Mouse (Mus musculus) embryonic stem cell, embryonic (primary cell): ENCODE data around the gene Dus3l.

Experiments used
- CTCF ChIA-PET, 4 experiments: fragments of 300-600 bp in 2 of 4; fragments of 350-600 bp in 2 of 4; sonication (Branson Sonifier 250); formaldehyde crosslinking; loops; one replicate each; lab custom pipeline; 2022; ENCODE audit warnings: inconsistent platforms in 2 of 4; lab: Charles Lee
- POLR2A ChIA-PET, 4 experiments: fragments of 300-600 bp in 2 of 4; fragments of 350-600 bp in 2 of 4; sonication (Branson Sonifier 250); formaldehyde crosslinking; loops; one replicate each; lab custom pipeline; 2022; ENCODE audit warnings: antibody characterized with exemption in 4 of 4, inconsistent platforms in 1 of 4; lab: Charles Lee

Gene Dus3l

GRCm38 (mm10) chr17:56764474-56765354 lies at the start of gene Dus3l:
TSS of gene Dus3l (plus strand) at chr17:56764757.
- ChIA-PET POLR2A (interaction anchor here (0.5 to 5.0 kb wide), 122 partner anchors 9 to 686 kb away, joined by 3 to 48 read pairs (median 4); partner anchors contain the start of genes Rpl36 (in 3 of the 4), Clpp (in 2 of the 4), Gm17949 (in 2 of the 4) and Gtf2f1 (in 2 of the 4)), CTCF (interaction anchor here in 3 of 4 experiments (0.6 to 2.9 kb wide), 19 partner anchors 9 to 332 kb away, joined by 3 to 9 read pairs (median 4); partner anchors contain the start of genes Alkbh7 (in 1 of the 3), Clpp (in 1 of the 3) and Mllt1 (in 1 of the 3))

- POLR2A ChIA-PET = interaction anchor here in 3 of 4 experiments (0.5 to 8.0 kb wide), 27 partner anchors 7 to 316 kb away, joined by 3 to 100 read pairs (median 13); partner anchors contain the start of genes Catsperd (in 2 of the 3), Lonp1 (in 2 of the 3), Ranbp3 (in 2 of the 3) and Rpl36 (in 2 of the 3)
- CTCF ChIA-PET = interaction anchor here in 2 of 4 experiments (1.0 to 1.2 kb wide), 2 partner anchors 33 to 42 kb away, joined by 3 to 4 read pairs; partner anchors contain the start of gene Ranbp3 (in 1 of the 2)
These were observed 49.2 kb upstream of the Dus3l start for GRCm38 (mm10) chr17:56715360-56715759.

DNA sequence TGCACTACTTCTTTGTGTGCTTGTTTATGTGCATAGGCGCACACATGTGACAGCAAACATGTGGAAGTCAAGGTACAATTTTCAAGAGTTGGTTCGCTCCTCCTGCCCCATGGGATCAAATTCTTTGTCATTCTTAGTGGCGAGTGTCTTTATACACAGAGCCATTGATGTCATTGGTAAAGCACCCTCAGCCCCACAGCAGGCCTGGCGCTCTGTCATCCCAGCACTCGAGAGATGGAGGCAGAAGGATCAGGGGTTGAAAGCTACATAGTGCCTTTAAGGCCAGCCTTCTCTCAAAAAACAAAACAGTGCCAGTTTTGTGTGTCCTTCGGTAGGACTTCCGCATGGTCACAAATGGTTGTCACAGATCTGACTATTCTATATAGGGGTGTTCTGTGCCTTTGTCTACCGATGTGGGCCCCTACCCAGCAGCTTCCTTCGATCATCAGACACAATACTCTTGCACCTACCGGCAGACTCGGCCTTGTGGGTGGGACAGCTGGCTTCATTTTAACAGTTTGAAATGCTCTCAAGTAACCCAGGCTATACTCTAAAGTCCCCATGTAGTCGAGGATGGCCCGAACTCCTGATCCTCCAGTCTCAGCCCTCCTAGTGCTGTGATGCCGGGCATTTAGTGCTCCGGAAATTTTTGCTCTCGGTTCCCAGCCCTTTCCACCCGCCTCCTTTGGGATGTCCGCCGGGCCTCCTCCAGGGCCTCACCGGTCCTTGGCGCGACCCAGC lies 48.5 kb upstream of the Dus3l start:
- POLR2A ChIA-PET = interaction anchor here in 3 of 4 experiments (0.5 to 8.0 kb wide), 94 partner anchors 8 to 637 kb away, joined by 3 to 100 read pairs (median 5); partner anchors contain the start of genes Lonp1 (in 3 of the 3), Ranbp3 (in 3 of the 3), Catsperd (in 2 of the 3) and Dus3l (in 2 of the 3)
- CTCF ChIA-PET = interaction anchor here in 3 of 4 experiments (0.6 to 1.3 kb wide), 8 partner anchors 21 to 281 kb away, joined by 3 to 5 read pairs (median 3); partner anchors contain the start of genes Alkbh7 (in 1 of the 3) and Ranbp3 (in 1 of the 3)

DNA sequence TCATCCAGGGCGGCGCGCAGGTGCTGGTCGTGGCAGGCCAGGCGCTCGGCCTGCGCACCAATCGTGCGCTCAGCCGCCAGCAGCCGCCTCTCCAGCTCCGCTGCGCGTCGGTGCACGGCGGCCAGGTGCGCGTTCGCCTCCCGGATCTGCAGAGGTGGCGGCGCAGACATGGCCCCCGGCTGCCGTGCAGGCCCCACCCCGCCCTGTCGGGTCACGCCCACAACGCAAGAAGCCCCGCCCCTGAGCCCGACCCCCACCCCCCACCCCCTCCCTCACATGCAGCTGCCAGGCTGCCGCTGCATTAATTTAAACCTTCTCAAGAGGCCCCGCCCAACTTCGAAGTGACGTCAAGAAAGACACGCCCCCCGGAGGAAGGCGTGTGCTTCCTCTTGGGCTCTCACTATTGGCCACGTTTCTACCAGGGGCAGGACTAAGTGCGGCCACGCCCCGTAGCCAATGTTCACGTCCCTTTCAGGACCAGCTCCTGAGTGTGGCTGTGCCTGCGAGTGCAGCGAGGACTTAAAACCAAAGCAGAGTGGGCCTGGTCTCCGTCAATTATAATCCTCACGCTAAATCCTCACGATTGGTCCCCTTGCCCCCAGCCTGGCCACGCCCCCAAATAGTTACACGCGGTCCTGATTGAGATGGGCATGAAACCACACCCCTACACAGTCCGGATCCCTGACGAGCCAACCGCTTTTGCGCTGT lies 47.7 kb upstream of the Dus3l start:
- POLR2A ChIA-PET = interaction anchor here (0.5 to 8.0 kb wide), 105 partner anchors 7 to 677 kb away, joined by 3 to 100 read pairs (median 5); partner anchors contain the start of genes Ranbp3 (in 4 of the 4), Lonp1 (in 3 of the 4), Catsperd (in 2 of the 4) and Dus3l (in 2 of the 4)
- CTCF ChIA-PET = interaction anchor here in 3 of 4 experiments (0.6 to 1.3 kb wide), 11 partner anchors 20 to 280 kb away, joined by 3 to 7 read pairs (median 3); partner anchors contain the start of genes Alkbh7 (in 1 of the 3), Catsperd (in 1 of the 3), Lonp1 (in 1 of the 3) and Ranbp3 (in 1 of the 3)

DNA sequence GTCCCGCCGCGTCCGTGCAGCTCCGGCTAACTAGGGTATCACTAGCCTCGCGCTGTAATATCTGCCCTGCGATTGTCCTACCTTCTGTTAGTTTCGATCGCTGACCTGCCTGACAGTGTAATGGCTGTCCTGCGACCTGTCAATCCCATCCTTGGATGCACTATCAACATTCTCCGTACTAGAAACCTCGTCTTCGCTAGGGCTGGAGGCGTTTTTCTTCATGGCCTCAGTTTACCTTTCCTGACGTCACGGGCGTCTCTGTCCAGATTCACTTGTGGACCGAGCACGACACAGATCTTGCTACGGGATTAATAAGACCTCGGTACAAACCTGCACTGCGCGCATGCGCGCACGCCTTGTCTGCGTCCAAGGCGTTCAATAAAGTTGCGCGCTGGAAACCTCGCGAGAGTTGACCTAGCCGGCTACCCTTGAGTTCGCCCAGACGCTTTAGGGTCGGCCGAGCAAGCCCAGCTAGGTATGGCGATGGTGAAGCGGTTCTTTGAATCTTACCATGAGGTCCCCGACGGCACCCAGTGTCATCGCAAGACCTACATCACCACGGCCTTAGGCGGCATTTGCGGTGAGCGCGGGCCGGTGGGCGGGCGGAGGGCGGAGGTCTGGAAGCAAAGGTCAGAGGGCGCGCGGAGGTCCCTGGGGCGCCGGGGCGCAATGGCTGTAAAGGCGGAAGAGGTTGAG lies 47.0 kb upstream of the Dus3l start, which contains the start of the genes Ndufa11 and Vmac:
Gene Ndufa11, plus strand, starts transcription at position 405 of the 696 bp plus-strand sequence.
Gene Vmac, minus strand, starts transcription at position 660 of the 696 bp plus-strand sequence.
- CTCF ChIA-PET = interaction anchor here in 3 of 4 experiments (0.6 to 1.3 kb wide), 8 partner anchors 19 to 599 kb away, joined by 3 to 7 read pairs (median 4); partner anchors contain the start of genes Catsperd (in 1 of the 3) and Lonp1 (in 1 of the 3)

GRCm38 (mm10) chr17:56722441-56722840 lies 42.1 kb upstream of the Dus3l start:
- POLR2A ChIA-PET = interaction anchor here in 3 of 4 experiments (0.5 to 8.0 kb wide), 8 partner anchors 9 to 111 kb away, joined by 3 to 100 read pairs (median 3); no protein-coding TSS in a partner anchor
- CTCF ChIA-PET = interaction anchor here (0.6 to 1.0 kb wide), 4 partner anchors 13 to 417 kb away, joined by 3 to 6 read pairs (median 3); partner anchors contain the start of gene Nrtn (in 1 of the 4)

More for the DNA sequence above, 47.0 kb upstream of the Dus3l start, which contains the start of the genes Ndufa11 and Vmac:
- POLR2A ChIA-PET = interaction anchor here (0.5 to 8.0 kb wide), 81 partner anchors 8 to 1273 kb away, joined by 3 to 100 read pairs (median 5); partner anchors contain the start of genes Ranbp3 (in 4 of the 4), Dus3l (in 2 of the 4), Lonp1 (in 2 of the 4) and Nrtn (in 2 of the 4)

DNA sequence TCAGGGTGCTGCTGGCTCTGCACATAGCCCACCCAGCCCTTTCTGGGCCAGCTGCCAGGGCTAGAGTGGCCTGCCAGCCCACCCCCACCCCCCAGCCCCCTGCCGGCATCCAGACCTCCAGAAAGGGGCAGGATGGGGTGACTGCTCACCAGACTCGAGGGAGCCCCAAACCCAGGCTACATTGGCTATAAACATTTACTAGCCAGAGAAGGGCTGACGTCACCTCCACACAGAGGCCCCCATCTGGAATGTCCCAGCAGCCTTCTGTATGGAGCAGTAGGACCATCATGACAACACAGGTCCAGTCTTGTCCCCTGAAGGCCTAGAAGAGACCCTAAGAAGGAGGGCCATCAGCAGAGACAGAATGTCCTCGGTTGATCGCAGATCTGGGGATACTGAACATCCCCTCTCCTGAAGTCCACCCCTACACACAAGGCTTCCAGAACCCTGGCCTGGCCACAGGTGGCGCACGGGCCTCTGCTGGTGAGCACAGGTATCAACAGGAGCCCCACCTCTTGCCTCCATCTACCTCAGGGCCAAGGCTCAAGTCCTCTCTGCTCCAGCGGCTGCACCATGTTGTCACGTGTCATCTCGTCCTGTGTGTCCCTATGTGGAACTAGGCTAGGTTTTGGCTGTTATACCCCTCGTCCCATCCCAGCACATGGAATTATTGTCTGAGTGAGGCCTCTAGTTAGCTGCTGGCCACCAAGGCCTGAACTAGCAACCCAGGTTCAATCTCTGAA lies 41.0 kb upstream of the Dus3l start:
- CTCF ChIA-PET = no interaction called here
- POLR2A ChIA-PET = interaction anchor here in 2 of 4 experiments (0.9 to 8.0 kb wide), 10 partner anchors 12 to 150 kb away, joined by 3 to 100 read pairs (median 4); partner anchors contain the start of gene Acsbg2 (in 1 of the 2)

- ChIA-PET CTCF (interaction anchor here in 3 of 4 experiments (0.6 to 3.0 kb wide), 11 partner anchors 9 to 174 kb away, joined by 3 to 16 read pairs (median 3); partner anchors contain the start of gene Nrtn (in 1 of the 3)), POLR2A (interaction anchor here in 3 of 4 experiments (0.8 to 5.0 kb wide), 41 partner anchors 10 to 687 kb away, joined by 3 to 68 read pairs (median 5); partner anchors contain the start of genes Ndufa11 (in 3 of the 3), Vmac (in 3 of the 3), Nrtn (in 2 of the 3) and Chaf1a (in 1 of the 3))
These were observed 37.4 kb upstream of the Dus3l start for GRCm38 (mm10) chr17:56727029-56727649.

DNA sequence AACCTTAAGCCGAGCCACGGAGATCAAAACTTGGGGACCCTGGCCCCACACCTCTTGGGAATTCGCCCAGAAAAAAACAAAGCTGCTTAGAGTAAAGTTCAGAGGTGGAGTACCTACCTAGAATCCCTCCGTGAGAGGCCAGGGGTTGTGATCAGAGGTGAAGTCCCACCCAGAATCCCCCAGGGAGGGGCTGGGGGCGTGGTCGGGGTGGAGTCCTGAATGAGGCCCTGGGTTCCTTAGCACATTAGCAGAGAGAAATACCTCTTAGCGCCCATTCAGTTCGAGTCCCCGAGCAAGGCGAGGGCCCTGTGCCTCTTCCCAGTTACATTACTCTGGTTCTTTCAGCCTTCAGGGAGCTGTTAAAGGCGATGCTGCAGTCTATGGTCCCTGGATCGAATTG lies 36.9 kb upstream of the Dus3l start:
- ChIA-PET POLR2A (interaction anchor here (0.7 to 5.0 kb wide), 43 partner anchors 9 to 688 kb away, joined by 3 to 68 read pairs (median 4); partner anchors contain the start of genes Ndufa11 (in 3 of the 4), Vmac (in 3 of the 4), Nrtn (in 2 of the 4) and Chaf1a (in 1 of the 4)), CTCF (interaction anchor here (0.6 to 3.0 kb wide), 12 partner anchors 9 to 551 kb away, joined by 3 to 16 read pairs (median 4); partner anchors contain the start of gene Nrtn (in 1 of the 4))

GRCm38 (mm10) chr17:56728117-56728516 lies 36.4 kb upstream of the Dus3l start:
- CTCF ChIA-PET = interaction anchor here (0.6 to 3.0 kb wide), 12 partner anchors 8 to 550 kb away, joined by 3 to 16 read pairs (median 4); partner anchors contain the start of gene Nrtn (in 1 of the 4)
- POLR2A ChIA-PET = interaction anchor here (0.7 to 5.0 kb wide), 44 partner anchors 9 to 688 kb away, joined by 3 to 68 read pairs (median 4); partner anchors contain the start of genes Ndufa11 (in 3 of the 4), Vmac (in 3 of the 4), Lonp1 (in 2 of the 4) and Nrtn (in 2 of the 4)

GRCm38 (mm10) chr17:56729151-56729550 lies 35.4 kb upstream of the Dus3l start:
- ChIA-PET POLR2A (interaction anchor here in 3 of 4 experiments (0.6 to 5.0 kb wide), 25 partner anchors 8 to 302 kb away, joined by 3 to 68 read pairs (median 5); partner anchors contain the start of genes Ndufa11 (in 2 of the 3), Ranbp3 (in 2 of the 3), Vmac (in 2 of the 3) and Dus3l (in 1 of the 3)), CTCF (interaction anchor here in 3 of 4 experiments (0.5 to 3.0 kb wide), 5 partner anchors 7 to 190 kb away, joined by 3 to 16 read pairs (median 5); partner anchors contain the start of gene Nrtn (in 1 of the 3))

DNA sequence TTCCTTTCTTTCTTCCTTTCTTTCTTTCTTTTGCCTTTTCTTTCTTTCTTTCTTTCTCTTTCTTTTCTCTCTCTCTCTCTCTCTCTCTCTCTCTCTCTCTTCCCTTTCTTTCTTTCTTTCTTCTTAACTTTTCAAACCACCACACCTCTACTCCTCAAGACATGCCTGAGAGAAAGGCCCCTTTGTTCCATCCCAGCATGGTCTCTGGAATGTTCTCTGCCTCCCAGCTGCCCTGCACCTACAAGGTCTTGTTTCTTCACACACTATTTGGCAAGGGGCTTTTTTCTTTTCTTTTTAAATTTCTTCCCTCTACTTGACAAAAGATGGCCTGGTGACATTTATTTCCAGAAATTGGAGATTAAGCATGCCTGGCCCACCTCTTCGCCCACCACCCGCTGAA lies 34.9 kb upstream of the Dus3l start:
- CTCF ChIA-PET = interaction anchor here in 2 of 4 experiments (1.1 to 3.0 kb wide), 2 partner anchors 28 to 176 kb away, joined by 3 to 12 read pairs; partner anchors contain the start of gene Nrtn (in 1 of the 2)
- POLR2A ChIA-PET = interaction anchor here in 3 of 4 experiments (0.6 to 5.0 kb wide), 18 partner anchors 7 to 145 kb away, joined by 3 to 68 read pairs (median 6); partner anchors contain the start of genes Ndufa11 (in 2 of the 3), Ranbp3 (in 2 of the 3), Vmac (in 2 of the 3) and Dus3l (in 1 of the 3)

DNA sequence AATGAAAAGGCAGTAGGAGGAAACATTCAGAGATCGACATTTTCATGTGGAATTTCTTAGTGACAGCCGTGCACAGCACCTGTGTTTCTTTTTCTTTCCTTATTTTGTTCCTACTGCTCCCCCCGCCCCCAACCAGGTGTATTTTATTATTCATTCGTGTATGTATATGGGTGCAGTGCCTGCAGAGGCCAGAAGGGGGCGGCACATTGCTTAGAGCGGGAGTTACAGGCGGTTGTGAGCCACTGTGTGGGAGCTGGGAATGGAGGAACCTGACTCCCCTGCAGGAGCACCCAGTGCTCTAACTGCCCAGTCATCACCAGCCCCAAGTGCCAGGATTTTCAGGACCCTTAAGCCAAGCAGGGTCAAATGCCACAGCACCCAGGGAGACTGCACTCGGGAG lies 28.0 kb upstream of the Dus3l start:
- ChIA-PET CTCF (interaction anchor here in 3 of 4 experiments (0.6 to 3.0 kb wide), 46 partner anchors 8 to 780 kb away, joined by 3 to 16 read pairs (median 4); partner anchors contain the start of genes Nrtn (in 2 of the 3), Dus3l (in 1 of the 3), Mllt1 (in 1 of the 3) and Ndufa11 (in 1 of the 3)), POLR2A (interaction anchor here in 2 of 4 experiments (0.6 to 6.2 kb wide), 20 partner anchors 8 to 457 kb away, joined by 3 to 30 read pairs (median 5); partner anchors contain the start of genes Dus3l (in 1 of the 2), Nrtn (in 1 of the 2) and Ranbp3 (in 1 of the 2))
